Comparison of ENCODE assay signal across 16 mouse cellular contexts in genomic region chr13:70645968-70646505, GRCm38 (mm10). TPM values are rescaled to one million over a fixed set of nuclear protein-coding genes. Genes with fewer than 3 reads are reported as not detected.
A peak's percentile ranks its signal among the peaks of the same experiment; 100 is the strongest.
DNase-seq lines count a peak whose midpoint lies in the region; ATAC-seq and TF ChIP-seq lines count a peak whose summit lies in the region.
"Had no signal": no experiment of that assay in that cellular context is flagged by ENCODE, and none has a peak within 500 bp of the region (broad histone marks: within the 10 kb centered on the region; RNA-seq: fewer than 3 reads in every experiment).

No protein-coding gene starts in this region.

- no peak overlapping the region for H3K4me2 ChIP-seq in hindbrain, postnatal 0 days (ENCODE audit: low read depth, low read length)
- H3K4me2 ChIP-seq in hindbrain, embryonic 13.5 days, result no peak overlapping the region
- no peak overlapping the region for H3K4me2 ChIP-seq in intestine, embryonic 16.5 days (ENCODE audit: low read depth, low read length)
- no peak overlapping the region for H3K4me2 ChIP-seq in limb, embryonic 14.5 days (replicated peaks; ENCODE audit: low read depth, low read length, severe bottlenecking)
- H3K4me2 ChIP-seq: embryonic facial prominence, embryonic 15.5 days; forebrain, embryonic 15.5 days; heart, embryonic 13.5 days; hindbrain, embryonic 12.5 days had no signal

- no peak overlapping the region for H3K4me3 ChIP-seq in hindbrain, postnatal 0 days (ENCODE audit: low read length)
- H3K4me3 ChIP-seq in hindbrain, embryonic 13.5 days, result no peak overlapping the region
- no peak overlapping the region for H3K4me3 ChIP-seq in intestine, embryonic 16.5 days (ENCODE audit: low read length)
- H3K4me3 ChIP-seq in limb, embryonic 14.5 days (replicated peaks; ENCODE audit: low read length), result no peak overlapping the region
- H3K4me3 ChIP-seq: embryonic facial prominence, embryonic 15.5 days; forebrain, embryonic 15.5 days; heart, embryonic 13.5 days; hindbrain, embryonic 12.5 days; megakaryocyte, embryonic 14.5 days had no signal

- no peaks in the 10 kb centered on the region for H3K4me1 ChIP-seq in hindbrain, postnatal 0 days (ENCODE audit: insufficient read depth, low read length)
- H3K4me1 ChIP-seq in hindbrain, embryonic 13.5 days (replicated peaks), result no peaks in the 10 kb centered on the region
- H3K4me1 ChIP-seq in intestine, embryonic 16.5 days (ENCODE audit: control insufficient read depth, insufficient read depth, low read length), result peaks cover 6% of the 10 kb centered on the region; the same call in 1 of the 2 replicates
- H3K4me1 ChIP-seq in limb, embryonic 14.5 days (ENCODE audit: control insufficient read depth, insufficient read depth, low read length), result no peaks in the 10 kb centered on the region
- H3K4me1 ChIP-seq: embryonic facial prominence, embryonic 15.5 days; forebrain, embryonic 15.5 days; hindbrain, embryonic 12.5 days had no signal

- no peak overlapping the region for H3K9ac ChIP-seq in hindbrain, postnatal 0 days (replicated peaks; ENCODE audit: low read length)
- no peak overlapping the region for H3K9ac ChIP-seq in hindbrain, embryonic 13.5 days
- no peak overlapping the region for H3K9ac ChIP-seq in intestine, embryonic 16.5 days (ENCODE audit: low read depth, low read length)
- no peak overlapping the region for H3K9ac ChIP-seq in limb, embryonic 14.5 days (ENCODE audit: low read depth, low read length, severe bottlenecking)
- H3K9ac ChIP-seq: embryonic facial prominence, embryonic 15.5 days; forebrain, embryonic 15.5 days; heart, embryonic 13.5 days; hindbrain, embryonic 12.5 days; liver, postnatal 0 days had no signal

- H3K27me3 ChIP-seq in hindbrain, postnatal 0 days (ENCODE audit: insufficient read depth, low read length), result no peaks in the 10 kb centered on the region
- peaks cover 22% of the 10 kb centered on the region for H3K27me3 ChIP-seq in hindbrain, embryonic 13.5 days
- H3K27me3 ChIP-seq in intestine, embryonic 16.5 days (replicated peaks; ENCODE audit: control insufficient read depth, insufficient read depth, low read length), result no peaks in the 10 kb centered on the region
- H3K27me3 ChIP-seq in limb, embryonic 14.5 days (ENCODE audit: control insufficient read depth, insufficient read depth, low read length), result no peaks in the 10 kb centered on the region
- H3K27me3 ChIP-seq: embryonic facial prominence, embryonic 15.5 days; forebrain, embryonic 15.5 days; hindbrain, embryonic 12.5 days; megakaryocyte, embryonic 14.5 days had no signal

- 61% methylated on average over 10 of the region's 10 CpGs for WGBS in hindbrain, postnatal 0 days
- WGBS in hindbrain, embryonic 13.5 days, result 77% methylated on average over 10 of the region's 10 CpGs
- WGBS in intestine, embryonic 16.5 days, result 53% methylated on average over 10 of the region's 10 CpGs
- WGBS in limb, embryonic 14.5 days, result 63% methylated on average over 10 of the region's 10 CpGs

- no peaks in the 10 kb centered on the region for H3K9me3 ChIP-seq in hindbrain, postnatal 0 days (ENCODE audit: low read length)
- no peaks in the 10 kb centered on the region for H3K9me3 ChIP-seq in hindbrain, embryonic 13.5 days
- H3K9me3 ChIP-seq in intestine, embryonic 16.5 days (ENCODE audit: control insufficient read depth, low read length), result no peaks in the 10 kb centered on the region
- H3K9me3 ChIP-seq in limb, embryonic 14.5 days (ENCODE audit: control insufficient read depth, low read length), result no peaks in the 10 kb centered on the region
- H3K9me3 ChIP-seq: embryonic facial prominence, embryonic 15.5 days; forebrain, embryonic 15.5 days; heart, embryonic 13.5 days; hindbrain, embryonic 12.5 days; megakaryocyte, embryonic 14.5 days had no signal

- peak; percentile 42 for DNase-seq in hindbrain, postnatal 0 days (ENCODE audit: low spot score)
- DNase-seq in lung, postnatal 10 days, result peak; percentile 18
- no peak for DNase-seq in lung, adult 18-20 months
- no peak for DNase-seq in limb, embryonic 14.5 days (ENCODE audit: low spot score)
- DNase-seq in adrenal gland, postnatal 36 days, result no peak
- DNase-seq: adrenal gland, postnatal 14 days; layer of hippocampus, adult 9-11 months; liver, postnatal 0 days; thymus, adult 2 months had no signal

- H3K36me3 ChIP-seq in hindbrain, postnatal 0 days (ENCODE audit: insufficient read depth, low read length), result no peaks in the 10 kb centered on the region
- no peaks in the 10 kb centered on the region for H3K36me3 ChIP-seq in hindbrain, embryonic 13.5 days
- H3K36me3 ChIP-seq in intestine, embryonic 16.5 days (ENCODE audit: control insufficient read depth, insufficient read depth, low read length), result no peaks in the 10 kb centered on the region
- no peaks in the 10 kb centered on the region for H3K36me3 ChIP-seq in limb, embryonic 14.5 days (ENCODE audit: control insufficient read depth, insufficient read depth, low read length)
- H3K36me3 ChIP-seq: embryonic facial prominence, embryonic 15.5 days; forebrain, embryonic 15.5 days; heart, embryonic 13.5 days; hindbrain, embryonic 12.5 days had no signal

- TF ChIP-seq CTCF in hindbrain, postnatal 0 days (IDR thresholded peaks at IDR 0.05; ENCODE audit: low read depth), result no peak

- H3K27ac ChIP-seq in hindbrain, postnatal 0 days, result no peak overlapping the region
- H3K27ac ChIP-seq in hindbrain, embryonic 13.5 days, result no peak overlapping the region
- no peak overlapping the region for H3K27ac ChIP-seq in intestine, embryonic 16.5 days (ENCODE audit: low read length)
- H3K27ac ChIP-seq in limb, embryonic 14.5 days (replicated peaks; ENCODE audit: low read depth, low read length), result no peak overlapping the region
- H3K27ac ChIP-seq: embryonic facial prominence, embryonic 15.5 days; forebrain, embryonic 15.5 days; heart, embryonic 13.5 days; hindbrain, embryonic 12.5 days had no signal

- ATAC-seq in hindbrain, postnatal 0 days, result no peak
- ATAC-seq in hindbrain, embryonic 13.5 days (ENCODE audit: low FRiP score), result no peak
- peak; percentile 22; the same call in 1 of the 2 replicates for ATAC-seq in intestine, embryonic 16.5 days
- 0 out of 2 replicates have a peak, but pooled peaks have one; percentile 7 for ATAC-seq in limb, embryonic 14.5 days (ENCODE audit: low FRiP score, low read depth)
- ATAC-seq: forebrain, embryonic 15.5 days; liver, postnatal 0 days had no signal

- no peak for TF ChIP-seq POLR2A in limb, embryonic 14.5 days (IDR thresholded peaks at IDR 0.05; ENCODE audit: borderline replicate concordance, extremely low read depth, insufficient read depth, insufficient read length)

RNA-seq across cellular contexts. Expression of gene Ice1, which starts 8.6 kb away (rescaled TPM):
- 59.7 and 60.1 TPM in 2 replicates for total RNA-seq in hindbrain, postnatal 0 days (2014; rRNA removed)
- polyA plus RNA-seq in hindbrain, postnatal 0 days (2015; fragmentation: Nextera tagmentation; extraction: Ambion mirVana), result 18.7 and 21.5 TPM in 2 replicates
- 28.5 and 29.3 TPM in 2 replicates for polyA plus RNA-seq in hindbrain, embryonic 13.5 days (2015; fragmentation: Nextera tagmentation; extraction: Ambion mirVana)
- 8.3 and 10.7 TPM in 2 replicates for polyA plus RNA-seq in intestine, embryonic 16.5 days (2015; fragmentation: Nextera tagmentation; extraction: Ambion mirVana)
- polyA plus RNA-seq in limb, embryonic 14.5 days (2012; rRNA removed), result 60.9 and 64.4 TPM in 2 replicates
- polyA plus RNA-seq in limb, embryonic 14.5 days (2014; fragmentation: Nextera tagmentation; extraction: Ambion mirVana), result 39.3 and 40.7 TPM in 2 replicates
- total RNA-seq in adrenal gland, postnatal 36 days (2021), result 10 to 100 TPM; 27.5 TPM

Comparison
In these comparisons a context has a peak if more than half of its experiments do, and no peak if none do; other contexts are left out.
1. DNase-seq: peak in hindbrain, postnatal 0 days (single experiment) and lung, postnatal 10 days (single experiment); none in lung, adult 18-20 months (0 of 2), limb, embryonic 14.5 days (single experiment) and adrenal gland, postnatal 36 days (0 of 2).
2. ATAC-seq: peak in intestine, embryonic 16.5 days (single experiment) and limb, embryonic 14.5 days (single experiment); none in hindbrain, postnatal 0 days (single experiment) and hindbrain, embryonic 13.5 days (single experiment).